Mouse (Mus musculus) intestine, postnatal 0 days (tissue): ENCODE data around the gene Nsf. TPM values are rescaled to one million over a fixed set of nuclear protein-coding genes. Genes with fewer than 3 reads are reported as not detected.

ENCODE experiments used
- ATAC-seq: fragments of 200-750 bp; cut with Nextera tagmentation; 2 replicates; pipeline ENCODE4 v1.8.0; 2017; ENCODE audit warnings: mild to moderate bottlenecking, moderate TSS enrichment, moderate library complexity
- H3K27ac ChIP-seq: fragments of 300-500 bp; sonication (generic); 2 replicates; pipeline ENCODE4 v1.5.1; 2014; ENCODE audit warnings: mild to moderate bottlenecking, low read depth, low read length, moderate library complexity
- H3K27me3 ChIP-seq: fragments of 300-500 bp; sonication (generic); replicated peaks from 2 replicates; pipeline ENCODE4 v1.6.1; 2014; ENCODE audit warnings: low read length, mixed read lengths; ENCODE audit not compliant: control insufficient read depth, insufficient read depth
- H3K36me3 ChIP-seq: fragments of 300-500 bp; sonication (generic); 2 replicates; pipeline ENCODE4 v1.6.1; 2014; ENCODE audit warnings: mild to moderate bottlenecking, moderate library complexity; ENCODE audit not compliant: control insufficient read depth, insufficient read depth
- H3K4me1 ChIP-seq: fragments of 300-500 bp; sonication (generic); replicated peaks from 2 replicates; pipeline ENCODE4 v1.6.1; 2014; ENCODE audit warnings: antibody characterized with exemption, low read length, mixed read lengths; ENCODE audit not compliant: control insufficient read depth, insufficient read depth
- H3K4me2 ChIP-seq: fragments of 300-500 bp; sonication (generic); replicated peaks from 2 replicates; pipeline ENCODE4 v1.6.1; 2014; ENCODE audit warnings: low read depth, mild to moderate bottlenecking, moderate library complexity
- H3K4me3 ChIP-seq: fragments of 300-500 bp; sonication (generic); 2 replicates; pipeline ENCODE4 v1.5.1; 2014; ENCODE audit warnings: low read depth, low read length
- H3K9ac ChIP-seq: fragments of 300-500 bp; sonication (generic); 2 replicates; pipeline ENCODE4 v1.6.1; 2014; ENCODE audit warnings: mild to moderate bottlenecking, low read depth, low read length
- H3K9me3 ChIP-seq: fragments of 300-500 bp; sonication (generic); 2 replicates; pipeline ENCODE4 v1.6.1; 2016; ENCODE audit warnings: mixed run types; ENCODE audit not compliant: control insufficient read depth
- CTCF ChIP-seq: sonication (generic); IDR thresholded peaks from 2 replicates; pipeline ENCODE4 v1.5.1; 2016; ENCODE audit warnings: low read depth, mild to moderate bottlenecking, control low read depth, antibody characterized with exemption, moderate library complexity
- WGBS: fragments of 180-500 bp; shearing (Covaris S2); extraction: QIAGEN DNeasy Blood & Tissue Kit; methylation state at CpG from one replicate; pipeline ENCODE4 v1.1.7; 2014; 5-methylcytosine and 5-hydroxymethylcytosine counted together
- polyA plus RNA-seq: library from polyadenylated mRNA; unstranded; fragments of >200 nt; fragmentation: Nextera tagmentation; extraction: Ambion mirVana; gene quantifications from 2 replicates; pipeline ENCODE4 v1.2.1, GENCODE M21; 2015

Gene Nsf
- polyA plus RNA-seq, 1 experiment from 2014 or later, result 41.4 TPM

DNA sequence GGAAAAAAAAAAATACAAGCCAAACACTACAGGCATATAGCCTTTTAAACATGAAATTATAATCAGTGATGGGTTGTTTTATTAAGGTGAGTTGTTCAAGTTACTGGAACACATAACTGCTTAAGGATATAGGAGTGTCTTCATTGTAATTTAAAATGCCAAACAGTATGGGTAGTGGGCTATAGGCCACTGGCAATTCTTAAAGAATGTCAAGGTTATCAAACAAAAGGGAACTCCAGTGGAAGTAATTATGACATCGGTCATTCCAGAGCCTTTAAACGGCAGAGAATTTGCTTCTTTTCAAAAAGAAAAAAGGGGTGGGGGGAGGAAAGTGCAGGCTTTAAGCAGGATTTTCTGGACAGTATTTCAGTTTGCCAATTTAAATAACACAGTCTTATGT is 18.1 kb downstream of the Nsf start:
- Histone ChIP-seq H3K9ac (no peak overlapping the region), H3K36me3 (no peaks in the 10 kb centered on the region), H3K9me3 (no peaks in the 10 kb centered on the region), H3K27ac (no peak overlapping the region), H3K4me3 (no peak overlapping the region), H3K27me3 (no peaks in the 10 kb centered on the region), H3K4me2 (no peak overlapping the region), H3K4me1 (no peaks in the 10 kb centered on the region)
- no peak for TF ChIP-seq CTCF
- no peak for ATAC-seq
- WGBS, result 57% methylated on average over 2 of the region's 2 CpGs

DNA sequence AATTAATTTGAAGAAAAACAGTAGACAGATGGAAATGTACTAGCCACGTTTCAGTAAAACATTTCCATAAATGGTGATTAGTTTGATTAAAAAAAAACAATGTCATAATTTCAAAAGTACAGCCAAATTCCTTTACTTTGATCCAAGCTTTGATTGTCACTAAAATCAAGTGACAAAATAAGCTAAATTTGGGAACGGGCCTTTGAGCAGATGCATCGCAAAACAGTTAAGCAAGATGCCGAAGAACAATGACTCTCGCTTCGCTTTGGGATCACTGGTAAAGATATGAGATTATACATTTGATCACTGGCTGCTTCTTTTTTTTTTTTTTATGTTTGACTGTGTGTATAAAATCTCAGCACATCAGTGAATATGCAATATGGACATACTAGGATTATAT is 20.0 kb downstream of the Nsf start:
- no peaks in the 10 kb centered on the region for H3K27me3 ChIP-seq
- H3K4me3 ChIP-seq, result no peak overlapping the region
- no peak overlapping the region for H3K9ac ChIP-seq
- no peaks in the 10 kb centered on the region for H3K9me3 ChIP-seq
- peaks cover 7% of the 10 kb centered on the region; the same call in 1 of the 2 replicates for H3K36me3 ChIP-seq
- no peaks in the 10 kb centered on the region for H3K4me1 ChIP-seq
- WGBS, result 92% methylated on average over 6 of the region's 6 CpGs
- TF ChIP-seq CTCF, result no peak
- ATAC-seq, result no peak
- no peak overlapping the region for H3K4me2 ChIP-seq
- no peak overlapping the region for H3K27ac ChIP-seq

DNA sequence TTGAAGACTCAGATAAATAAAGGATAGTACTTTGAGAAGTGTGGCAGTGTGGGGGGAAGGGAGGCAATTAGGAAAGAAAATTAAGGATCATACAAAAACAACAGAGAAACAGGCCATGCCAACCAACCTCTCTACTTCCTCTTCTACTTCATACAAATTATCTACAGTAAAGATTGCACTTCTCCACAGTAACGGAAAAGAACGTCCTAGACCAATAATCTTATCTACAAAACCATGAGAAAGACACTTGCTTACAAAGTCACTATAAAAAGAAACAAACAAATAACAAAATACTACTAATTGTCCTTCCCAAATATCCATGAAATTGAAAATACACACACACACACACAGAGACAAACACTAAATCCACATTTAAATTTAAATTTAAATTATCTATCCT is 29.9 kb downstream of the Nsf start:
- Histone ChIP-seq H3K9ac (no peak overlapping the region), H3K9me3 (no peaks in the 10 kb centered on the region), H3K27me3 (no peaks in the 10 kb centered on the region), H3K4me2 (no peak overlapping the region), H3K27ac (no peak overlapping the region), H3K4me3 (no peak overlapping the region), H3K4me1 (no peaks in the 10 kb centered on the region), H3K36me3 (peaks cover 9% of the 10 kb centered on the region; the same call in 1 of the 2 replicates)
- no peak for ATAC-seq
- WGBS, result 79% methylated on average over 2 of the region's 2 CpGs
- no peak for TF ChIP-seq CTCF

DNA sequence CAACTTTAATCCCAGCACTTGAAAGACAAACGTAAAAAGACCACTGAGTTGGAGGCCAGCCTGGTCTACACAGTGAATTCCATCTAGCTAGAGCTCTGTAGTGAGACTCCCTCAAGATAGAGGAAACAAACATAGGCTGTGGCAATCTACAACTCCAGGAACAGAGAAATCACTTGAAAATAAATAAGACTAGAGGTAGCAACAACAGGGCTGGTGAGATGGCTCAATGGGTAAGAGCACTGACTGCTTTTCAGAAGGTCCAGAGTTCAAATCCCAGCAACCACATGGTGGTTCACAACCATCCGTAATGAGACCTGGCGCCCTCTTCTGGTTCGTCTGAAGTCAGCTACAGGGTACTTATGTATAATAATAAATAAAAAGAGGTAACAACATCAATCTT is 30.6 kb downstream of the Nsf start:
- Histone ChIP-seq H3K9me3 (no peaks in the 10 kb centered on the region), H3K27ac (no peak overlapping the region), H3K27me3 (no peaks in the 10 kb centered on the region), H3K36me3 (peaks cover 6% of the 10 kb centered on the region; the same call in 1 of the 2 replicates), H3K9ac (no peak overlapping the region), H3K4me3 (no peak overlapping the region), H3K4me2 (no peak overlapping the region), H3K4me1 (no peaks in the 10 kb centered on the region)
- TF ChIP-seq CTCF, result no peak
- ATAC-seq, result no peak
- WGBS, result 88% methylated on average over 4 of the region's 4 CpGs

DNA sequence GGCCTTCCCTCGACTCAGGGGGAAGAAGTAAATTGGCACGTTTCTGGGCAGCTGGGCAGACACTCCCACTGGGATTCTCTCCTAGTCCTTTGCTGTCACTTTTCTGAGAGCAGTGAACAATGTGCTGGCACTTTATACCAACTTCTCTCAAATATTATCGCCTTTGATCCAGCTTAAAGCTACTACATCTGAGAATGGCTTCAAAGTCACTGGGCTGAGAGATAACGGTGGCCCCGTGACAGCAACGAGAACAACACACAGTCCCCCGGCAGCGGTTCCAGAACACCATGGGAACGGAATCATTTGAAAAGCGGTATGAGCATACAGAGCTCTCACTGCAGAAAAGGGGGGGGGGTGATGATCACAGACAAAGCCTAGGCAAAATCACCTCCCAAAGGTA is 31.0 kb downstream of the Nsf start:
- H3K27me3 ChIP-seq, result no peaks in the 10 kb centered on the region
- no peaks in the 10 kb centered on the region for H3K9me3 ChIP-seq
- H3K4me3 ChIP-seq, result no peak overlapping the region
- no peak for TF ChIP-seq CTCF
- H3K36me3 ChIP-seq, result peaks cover 6% of the 10 kb centered on the region; the same call in 1 of the 2 replicates
- no peak overlapping the region for H3K27ac ChIP-seq
- no peaks in the 10 kb centered on the region for H3K4me1 ChIP-seq
- WGBS, result 92% methylated on average over 10 of the region's 10 CpGs
- no peak overlapping the region for H3K4me2 ChIP-seq
- no peak overlapping the region for H3K9ac ChIP-seq
- ATAC-seq, result no peak

DNA sequence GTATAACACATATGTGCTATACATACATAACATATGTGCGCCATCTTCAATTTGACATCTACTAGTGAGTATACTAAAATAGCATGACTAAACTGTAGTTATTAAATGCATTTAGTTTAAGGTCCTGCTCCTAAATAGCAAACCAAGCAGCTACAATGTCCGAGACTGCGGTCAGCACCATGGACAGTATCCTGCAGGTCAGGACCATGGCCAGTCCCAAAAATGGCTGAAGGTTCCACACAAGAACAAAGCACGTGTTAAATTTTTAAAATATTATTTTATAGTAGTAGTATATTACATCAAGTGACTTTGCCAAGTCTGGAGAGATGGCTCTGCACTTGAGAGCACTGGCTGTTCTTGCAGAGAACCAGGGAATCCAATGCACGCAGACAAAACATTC is 33.2 kb downstream of the Nsf start:
- Histone ChIP-seq H3K4me2 (no peak overlapping the region), H3K36me3 (peaks cover 15% of the 10 kb centered on the region), H3K27ac (no peak overlapping the region), H3K4me3 (no peak overlapping the region), H3K9me3 (no peaks in the 10 kb centered on the region), H3K27me3 (no peaks in the 10 kb centered on the region), H3K9ac (no peak overlapping the region), H3K4me1 (no peaks in the 10 kb centered on the region)
- WGBS, result 62% methylated on average over 5 of the region's 5 CpGs
- ATAC-seq, result no peak
- no peak for TF ChIP-seq CTCF

DNA sequence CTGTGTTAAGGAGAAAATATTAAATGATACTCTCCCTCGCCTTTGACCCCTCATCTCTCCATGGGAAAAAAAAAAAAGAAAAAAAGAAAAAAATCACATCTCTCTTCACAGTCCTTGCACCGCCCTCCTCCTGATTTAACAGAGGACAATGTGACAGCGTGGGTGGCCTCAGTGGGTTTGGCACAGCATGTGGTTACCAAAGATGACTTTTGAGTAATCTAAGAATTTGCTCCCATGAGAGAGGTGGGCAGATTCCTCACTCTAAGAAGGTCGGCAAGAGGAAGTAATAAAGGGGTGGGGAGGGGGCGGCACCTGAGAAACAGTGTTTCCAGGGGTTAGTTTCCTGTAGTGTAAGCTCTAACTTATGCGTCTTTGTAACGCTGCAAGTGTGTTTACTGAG is 37.0 kb downstream of the Nsf start:
- Histone ChIP-seq H3K36me3 (peaks cover 31% of the 10 kb centered on the region), H3K27me3 (no peaks in the 10 kb centered on the region), H3K4me3 (no peak overlapping the region), H3K9me3 (no peaks in the 10 kb centered on the region), H3K27ac (no peak overlapping the region), H3K9ac (no peak overlapping the region), H3K4me2 (no peak overlapping the region), H3K4me1 (no peaks in the 10 kb centered on the region)
- WGBS, result 65% methylated on average over 7 of the region's 7 CpGs
- TF ChIP-seq CTCF, result no peak
- ATAC-seq, result no peak
